Mouse (Mus musculus): ENCODE measurements around the gene Prg4.

The Prg4 gene

DNA sequence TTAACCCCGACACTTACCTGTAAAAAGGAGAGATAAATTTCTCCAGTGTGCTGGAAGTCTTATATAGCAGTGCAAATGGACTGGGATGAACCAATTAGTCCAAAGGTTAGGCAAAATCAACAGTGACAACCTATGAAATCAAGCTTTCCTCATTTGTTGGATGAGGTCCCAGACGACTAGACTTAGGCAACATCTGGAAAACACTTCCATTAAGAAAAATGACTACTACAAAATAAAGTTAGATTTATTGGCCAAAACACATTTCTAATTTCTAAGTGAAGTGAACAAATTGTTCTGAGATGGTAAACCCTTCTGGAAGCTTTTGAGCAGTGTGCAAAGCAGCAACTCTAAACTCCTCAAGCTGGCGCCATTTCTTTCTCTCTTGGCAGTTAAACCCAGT is at the start of gene Prg4:
TSS of gene Prg4 (minus strand) at position 34 of the 400 bp plus-strand sequence.
- no peak for DNase-seq (ENCODE audit: low spot score in 2 of 2)

DNA sequence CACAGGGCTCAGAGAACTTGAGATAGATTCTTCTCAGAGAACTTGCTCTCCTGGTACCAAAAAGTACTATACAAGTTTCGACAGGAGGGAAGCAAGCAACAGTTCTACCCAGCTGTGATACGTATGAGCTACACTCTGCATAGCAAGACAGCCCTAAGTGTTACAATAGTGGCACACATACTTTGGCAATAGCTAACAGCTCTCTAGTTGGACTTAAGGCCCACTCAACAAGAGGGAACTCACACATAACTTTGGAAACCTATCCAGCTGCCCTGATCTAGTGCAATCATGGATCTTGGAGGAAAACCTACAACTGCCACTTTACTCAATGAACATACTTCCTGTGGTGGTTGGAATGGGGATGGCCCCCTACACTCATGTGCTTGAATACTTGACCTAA is 47.1 kb upstream of the Prg4 start:
- no peak for DNase-seq (ENCODE audit: low spot score in 2 of 2)

DNA sequence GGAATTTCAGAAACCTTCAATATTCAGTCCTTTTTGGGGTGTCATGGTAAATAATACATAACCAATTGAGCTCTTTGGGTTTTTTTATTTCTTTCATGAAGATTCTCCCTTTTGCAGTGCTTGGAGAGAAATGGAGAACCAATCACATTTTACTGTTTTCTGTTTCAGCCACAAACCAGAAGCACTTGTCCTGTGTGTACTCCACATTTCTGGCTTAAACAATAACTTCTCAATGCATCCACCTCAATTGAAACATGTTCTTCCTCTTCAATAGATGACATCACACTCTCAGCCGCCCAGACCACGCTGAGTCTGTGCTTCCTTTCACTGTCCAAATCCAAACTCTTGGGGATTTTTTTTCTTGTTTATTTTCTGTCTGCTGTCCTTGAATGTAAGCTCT is 39.8 kb upstream of the Prg4 start:
- no peak for DNase-seq (ENCODE audit: low spot score in 2 of 2)

DNA sequence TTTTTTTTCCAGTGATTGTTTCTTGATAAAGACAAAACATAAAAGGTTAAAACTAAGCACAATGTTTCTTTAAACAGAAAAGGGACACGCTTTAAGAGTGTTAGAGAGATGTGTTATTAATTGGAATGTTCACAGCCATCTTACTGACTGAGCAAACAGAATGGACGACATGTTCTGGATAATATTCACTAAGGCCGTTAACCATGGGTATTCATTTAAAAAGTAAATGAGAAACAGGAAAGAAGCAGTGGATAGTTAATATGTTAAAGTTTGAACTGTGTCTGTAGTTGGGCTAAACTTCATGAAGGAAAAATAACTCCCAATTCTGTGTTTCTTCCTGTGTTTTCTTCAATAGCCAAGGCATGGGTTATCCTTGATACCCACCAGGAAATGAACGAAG is 37.4 kb upstream of the Prg4 start:
- DNase-seq (ENCODE audit: low spot score in 2 of 2): no peak

DNA sequence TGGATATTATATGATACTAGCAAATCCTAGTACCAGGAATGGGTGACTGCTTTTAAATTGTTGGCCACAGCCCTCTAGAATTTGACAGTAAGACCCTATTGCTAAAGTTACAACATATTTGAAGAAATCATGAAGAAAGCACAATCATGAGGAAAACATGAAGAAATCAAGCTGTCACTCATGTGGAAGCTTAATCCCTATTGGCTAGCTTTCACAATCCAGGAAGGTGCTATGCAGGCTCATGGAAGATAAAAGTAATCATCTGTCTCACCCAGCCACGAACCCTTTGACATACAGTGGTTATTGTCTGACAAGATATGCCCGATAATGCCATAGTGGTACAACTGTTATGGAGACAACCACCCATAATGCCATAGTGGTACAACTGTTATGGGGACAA is 32.2 kb upstream of the Prg4 start:
- DNase-seq (ENCODE audit: low spot score in 2 of 2): no peak

DNA sequence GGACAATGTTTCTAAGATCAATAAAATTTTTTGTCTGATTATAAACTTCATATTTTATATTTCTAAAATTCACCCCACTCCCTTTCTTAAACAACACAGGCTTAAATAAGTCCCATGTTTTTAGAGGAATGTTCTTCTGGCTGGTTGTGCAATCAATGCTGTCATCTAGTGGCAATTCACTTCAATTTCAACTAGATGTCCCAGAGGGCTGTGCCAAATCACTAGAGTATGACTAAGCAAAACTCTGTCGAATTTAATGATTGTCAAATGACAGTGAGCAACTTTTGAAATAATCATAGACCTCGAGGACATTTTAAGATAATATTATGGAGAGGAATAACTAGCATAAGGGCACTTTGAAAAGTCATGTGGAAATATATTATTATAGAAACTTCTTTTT is 31.7 kb upstream of the Prg4 start:
- peak in 1 of 2 experiments; percentile 30 for DNase-seq (ENCODE audit: low spot score in 2 of 2)

DNA sequence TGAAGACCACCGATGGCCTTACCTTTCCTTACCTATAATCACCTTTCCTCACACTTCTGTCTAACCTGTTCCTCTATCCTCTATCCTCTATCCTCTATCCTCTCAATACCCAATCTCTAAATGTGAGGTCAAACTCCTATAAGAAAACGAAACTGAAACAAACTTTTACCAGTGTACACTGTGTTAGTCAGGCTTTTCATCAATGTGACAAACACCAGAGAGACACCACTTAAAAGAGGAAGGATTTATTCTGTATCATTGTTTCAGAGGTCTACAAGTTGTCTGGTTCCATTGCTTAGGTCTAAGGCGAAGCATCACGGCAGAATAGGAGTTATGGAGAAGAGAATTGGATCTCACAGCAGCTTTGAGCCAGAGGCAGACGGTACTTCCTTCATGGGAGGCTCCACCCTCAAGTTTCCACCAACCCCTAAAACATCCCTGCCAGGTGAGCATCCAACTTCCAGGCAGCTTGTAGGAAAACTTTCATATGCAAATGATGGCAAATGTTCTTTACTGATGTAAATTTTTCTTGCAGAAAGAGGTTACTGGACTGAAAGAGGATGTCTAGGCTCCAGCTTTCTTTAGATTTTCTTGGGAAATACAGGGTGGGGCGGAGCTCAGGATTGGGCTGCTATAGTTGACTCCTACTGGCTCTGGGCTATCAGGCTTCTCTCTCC is 30.8 kb upstream of the Prg4 start:
- no peak for DNase-seq (ENCODE audit: low spot score in 2 of 2)

DNA sequence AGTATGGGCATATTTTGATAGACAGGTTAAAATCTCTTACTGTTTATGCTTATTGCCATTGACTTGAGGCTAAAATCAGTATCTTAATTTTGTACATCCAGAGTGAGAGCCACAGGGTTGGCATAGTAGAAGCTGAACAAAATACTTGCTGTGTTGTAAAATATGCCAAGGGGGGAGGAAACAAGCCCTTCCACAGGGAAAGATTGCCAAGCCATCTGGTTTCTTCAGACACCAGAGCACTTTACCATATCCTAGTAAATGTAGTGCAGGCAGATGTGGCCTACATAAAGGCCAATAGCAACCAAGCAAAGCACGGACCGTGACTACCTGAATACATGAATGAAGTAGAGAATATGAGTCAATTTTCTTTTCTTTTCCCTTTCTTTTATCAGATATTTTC is 23.2 kb upstream of the Prg4 start:
- no peak for DNase-seq (ENCODE audit: low spot score in 2 of 2)

DNA sequence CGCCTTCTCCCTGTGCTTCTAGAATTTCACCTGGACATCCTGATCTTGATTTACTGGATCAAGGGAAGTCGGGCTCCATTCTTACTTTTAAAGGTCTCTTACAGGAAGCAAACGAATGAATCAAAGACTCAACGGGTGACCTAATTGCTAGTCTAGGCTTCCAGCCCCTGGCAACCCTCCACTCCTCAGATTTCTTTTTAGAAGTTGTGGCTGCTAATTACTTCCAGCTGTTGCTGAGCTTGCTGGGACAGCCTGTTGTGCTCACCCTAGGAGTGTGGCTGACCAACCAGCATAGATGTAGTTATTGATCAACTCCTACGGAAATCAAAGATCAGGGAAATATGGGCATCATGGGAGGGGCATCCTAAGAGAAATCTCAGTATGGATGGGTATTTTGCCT is 14.7 kb upstream of the Prg4 start:
- peak; percentile 24 to 31 for DNase-seq (ENCODE audit: low spot score in 2 of 2)

DNA sequence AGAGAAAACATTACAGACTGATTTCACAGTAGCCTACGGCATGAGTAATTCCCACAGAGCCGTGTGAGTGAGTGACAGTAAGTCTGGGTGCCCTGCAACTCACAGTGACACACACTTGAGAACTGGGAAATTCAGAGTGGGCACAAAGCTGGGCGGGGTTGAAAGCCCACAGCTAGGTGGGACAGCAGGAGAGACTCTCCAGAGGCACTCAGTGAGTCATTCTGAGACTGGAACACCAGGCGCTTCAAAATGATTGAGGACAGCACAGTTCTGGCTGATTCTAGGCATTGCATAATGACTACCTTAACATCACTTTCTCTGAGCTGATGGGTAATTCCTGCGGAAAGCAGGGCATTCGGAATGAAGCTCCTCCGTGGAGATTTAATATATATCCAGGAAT is 6.6 kb upstream of the Prg4 start:
- no peak for DNase-seq (ENCODE audit: low spot score in 2 of 2)

DNA sequence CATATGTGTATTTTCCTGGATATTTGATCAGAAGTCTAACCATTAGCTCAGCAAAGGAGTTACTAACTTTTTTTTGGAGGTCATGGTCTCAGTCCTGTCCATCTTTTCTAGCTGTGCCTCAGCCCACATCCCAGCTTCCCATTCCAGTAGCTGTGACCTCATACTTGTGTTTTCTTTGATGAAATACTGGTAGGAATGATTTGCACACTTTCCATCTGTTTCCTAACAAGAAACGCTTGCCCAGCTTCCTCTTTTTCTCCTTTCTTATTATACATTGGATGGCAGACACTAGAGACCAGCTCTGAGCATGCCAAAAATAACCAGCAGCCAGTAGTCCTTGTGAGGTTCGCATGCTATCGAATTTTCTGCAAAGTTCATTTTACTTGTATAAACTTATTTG is 4.0 kb upstream of the Prg4 start:
- DNase-seq (ENCODE audit: low spot score in 2 of 2): no peak

DNA sequence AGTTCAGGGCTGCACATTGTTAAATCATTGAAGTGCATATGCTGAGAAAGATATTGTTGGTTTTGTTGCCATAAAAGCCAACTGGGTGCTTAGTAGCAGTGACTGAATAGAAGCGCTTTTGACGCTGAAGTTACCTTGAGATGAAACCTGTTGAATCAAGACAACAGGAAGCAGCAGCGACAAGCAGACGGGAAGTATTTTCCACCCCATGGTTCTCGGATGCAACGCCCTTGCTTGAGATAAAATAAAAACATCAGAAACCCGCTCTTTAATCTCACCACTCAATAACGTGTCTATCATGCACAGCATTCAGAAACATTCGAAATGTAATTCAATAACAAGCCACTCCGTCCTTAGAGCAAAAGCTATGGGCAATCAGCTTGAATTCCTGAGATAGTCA is 601 bp downstream of the Prg4 start:
- no peak for DNase-seq (ENCODE audit: low spot score in 2 of 2)

DNA sequence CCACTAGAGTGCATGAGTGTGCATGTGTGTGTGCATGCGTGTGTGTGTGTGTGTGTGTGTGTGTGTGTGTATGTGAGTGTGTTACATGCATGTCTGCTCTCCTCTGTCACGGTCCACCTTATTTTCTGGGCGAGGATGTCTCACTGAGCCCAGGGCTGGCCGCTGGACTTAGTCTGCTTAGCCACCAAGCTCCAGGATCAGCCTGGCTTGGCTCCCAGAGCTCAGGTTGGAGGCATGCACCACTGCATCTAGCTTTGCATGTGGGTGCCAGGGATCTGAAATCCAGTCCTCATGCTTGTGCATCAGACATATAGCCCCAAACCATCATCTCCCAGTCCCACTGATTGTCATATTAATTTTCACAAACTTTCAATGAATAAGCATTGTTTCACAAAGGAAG is 2.3 kb downstream of the Prg4 start:
- no peak for DNase-seq (ENCODE audit: low spot score in 2 of 2)

DNA sequence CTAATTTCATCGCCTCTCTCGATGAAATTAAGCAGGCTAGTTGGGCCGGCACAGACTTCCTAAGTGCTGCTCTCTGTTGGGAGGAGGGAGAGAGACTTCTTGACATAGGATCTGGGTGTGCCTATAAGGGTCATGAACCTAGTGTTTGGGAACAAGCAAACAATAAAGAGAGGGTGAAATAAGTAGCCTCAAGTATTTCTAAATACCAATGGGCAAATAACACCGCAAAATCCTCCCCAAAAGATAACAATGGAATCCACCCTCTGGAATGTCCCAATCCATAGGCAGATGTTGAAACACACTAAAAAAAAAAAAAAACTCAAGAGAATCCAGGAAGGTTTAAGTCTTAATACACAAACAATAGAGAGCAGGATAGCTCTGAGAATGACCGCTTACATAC is 2.9 kb downstream of the Prg4 start:
- DNase-seq (ENCODE audit: low spot score in 2 of 2): no peak

DNA sequence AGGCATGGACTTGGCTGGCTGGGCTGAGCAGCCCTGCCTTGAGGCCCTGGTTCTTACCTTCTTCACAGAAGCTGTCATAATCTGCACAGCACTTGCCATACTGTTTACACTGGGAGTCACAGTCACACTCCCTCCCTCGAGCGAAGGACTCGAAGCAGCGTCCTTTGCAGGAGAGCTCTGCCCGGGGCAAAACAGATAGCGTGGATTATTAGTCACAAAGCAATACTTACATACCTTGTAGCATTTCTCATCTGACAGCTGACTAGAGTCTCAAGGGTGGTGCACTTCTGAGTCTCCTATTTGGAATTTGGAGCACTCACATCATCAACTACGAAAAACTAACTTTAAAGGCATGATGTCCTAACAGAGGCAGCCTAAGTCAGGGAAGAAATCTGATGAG is 5.4 kb downstream of the Prg4 start:
- no peak for DNase-seq (ENCODE audit: low spot score in 2 of 2)

DNA sequence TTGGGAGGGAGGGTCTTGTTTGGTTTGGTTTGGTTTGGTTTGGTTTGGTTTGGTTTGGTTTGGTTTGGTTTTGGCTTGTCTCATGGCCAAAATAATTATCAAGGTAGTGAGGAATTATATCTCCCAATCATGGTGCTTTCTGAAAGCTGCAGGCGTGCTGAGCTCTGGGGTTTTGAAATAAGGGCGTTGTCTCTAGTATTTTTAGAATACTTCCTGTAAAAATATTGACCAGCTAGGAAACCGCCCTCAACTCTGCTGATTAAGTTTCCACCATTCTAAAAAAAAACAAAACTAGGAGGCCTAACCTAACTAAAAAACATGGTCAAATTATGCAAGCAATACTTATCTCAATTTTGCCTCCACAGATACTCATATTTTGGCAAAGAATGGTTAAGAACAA is 6.4 kb downstream of the Prg4 start:
- no peak for DNase-seq (ENCODE audit: low spot score in 2 of 2)

DNA sequence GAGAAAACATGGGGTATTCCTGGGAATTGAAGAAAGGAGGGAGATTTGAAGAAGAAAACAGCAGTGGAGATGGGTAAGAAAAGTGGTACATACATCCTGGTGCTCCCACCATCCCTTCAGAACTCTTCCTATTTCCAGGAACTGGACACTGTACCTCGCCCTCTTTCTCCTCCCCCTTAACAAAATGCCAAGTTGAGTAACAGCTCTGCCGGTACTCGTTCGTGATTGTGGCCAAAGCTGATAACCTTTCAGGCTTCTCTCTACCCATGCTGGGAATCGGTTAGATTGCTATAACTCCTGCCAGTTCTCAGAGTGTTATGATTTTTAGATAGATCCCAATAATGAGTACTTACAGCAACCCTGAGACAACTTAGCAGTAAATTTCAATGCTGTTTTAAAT is 7.0 kb downstream of the Prg4 start:
- DNase-seq (ENCODE audit: low spot score in 2 of 2): no peak

DNA sequence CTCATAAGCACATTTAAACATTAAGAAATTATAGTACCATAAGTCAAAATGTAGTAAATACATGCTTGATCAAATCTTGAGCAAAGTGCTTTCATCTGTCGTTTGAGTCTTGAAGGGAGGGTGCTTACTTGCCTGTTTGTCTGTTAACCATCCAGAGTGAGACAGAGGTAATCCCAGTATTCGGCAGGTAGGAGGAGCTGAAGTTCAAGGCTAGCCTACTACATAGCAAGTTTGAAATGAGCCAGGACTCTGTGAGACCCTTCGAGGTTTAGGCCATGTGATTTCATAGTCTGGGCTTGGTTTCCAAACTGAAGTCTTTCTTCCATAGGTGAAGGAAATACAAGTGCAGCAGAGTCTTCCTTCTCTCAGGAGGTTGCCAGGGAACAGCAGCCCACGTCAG is 24.2 kb downstream of the Prg4 start:
- DNase-seq (ENCODE audit: low spot score in 2 of 2): no peak

DNA sequence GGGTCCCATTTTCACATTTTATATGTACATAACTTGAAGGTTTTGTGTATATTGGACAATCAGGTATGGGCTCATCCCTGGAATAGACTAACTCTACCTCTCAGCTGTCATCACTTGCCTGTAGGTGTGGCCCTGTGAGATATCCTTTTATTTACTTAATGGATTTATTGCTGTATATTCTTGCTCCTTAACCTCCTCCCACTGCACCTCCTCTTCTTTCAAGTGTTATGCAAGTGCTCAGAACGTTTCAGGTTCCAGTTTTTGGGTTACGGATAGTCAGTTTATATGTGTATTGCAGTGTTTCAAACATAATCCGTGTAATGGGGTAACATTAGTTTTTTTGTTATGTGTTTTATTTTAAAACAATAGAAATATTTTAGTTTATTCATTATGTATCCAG is 27.3 kb downstream of the Prg4 start:
- no peak for DNase-seq (ENCODE audit: low spot score in 2 of 2)

DNA sequence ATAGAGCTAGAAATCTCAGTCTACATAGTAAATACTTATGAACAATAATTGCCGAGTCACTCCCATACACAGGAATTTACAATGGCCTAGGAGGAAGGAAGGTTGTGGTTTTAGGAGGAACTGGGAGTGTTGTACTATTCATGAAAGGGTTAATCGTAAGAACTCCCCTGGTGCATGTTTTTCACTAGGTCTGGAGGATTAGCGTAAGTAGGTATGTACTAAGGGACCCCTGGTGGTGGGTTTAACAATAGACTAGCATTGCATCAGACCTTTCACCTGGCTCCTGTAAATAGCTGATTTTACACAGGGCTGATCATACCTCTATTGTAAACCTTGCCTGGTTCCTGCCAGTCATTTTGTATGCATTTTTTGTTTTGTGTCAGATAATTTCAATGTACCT is 39.7 kb downstream of the Prg4 start:
- DNase-seq (ENCODE audit: low spot score in 2 of 2): no peak

DNA sequence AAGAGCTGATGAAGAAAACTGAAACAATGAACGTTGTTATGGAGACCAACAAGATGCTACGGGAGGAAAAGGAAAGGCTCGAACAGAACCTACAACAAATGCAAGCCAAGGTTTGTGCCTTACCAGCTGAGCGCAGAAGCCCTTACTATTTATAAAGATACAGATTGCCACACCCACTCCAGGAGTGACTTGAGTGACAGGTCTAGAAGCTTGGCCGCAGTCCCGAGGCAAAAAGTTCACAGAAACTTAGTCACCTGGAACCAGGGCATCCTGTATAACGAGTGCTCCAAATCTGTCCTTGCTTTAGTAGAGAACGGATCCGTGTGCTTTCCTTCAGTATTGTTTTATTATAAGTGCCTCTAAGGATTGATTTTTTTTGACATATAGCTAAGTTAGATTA is 40.3 kb downstream of the Prg4 start:
- DNase-seq (ENCODE audit: low spot score in 2 of 2): no peak

DNA sequence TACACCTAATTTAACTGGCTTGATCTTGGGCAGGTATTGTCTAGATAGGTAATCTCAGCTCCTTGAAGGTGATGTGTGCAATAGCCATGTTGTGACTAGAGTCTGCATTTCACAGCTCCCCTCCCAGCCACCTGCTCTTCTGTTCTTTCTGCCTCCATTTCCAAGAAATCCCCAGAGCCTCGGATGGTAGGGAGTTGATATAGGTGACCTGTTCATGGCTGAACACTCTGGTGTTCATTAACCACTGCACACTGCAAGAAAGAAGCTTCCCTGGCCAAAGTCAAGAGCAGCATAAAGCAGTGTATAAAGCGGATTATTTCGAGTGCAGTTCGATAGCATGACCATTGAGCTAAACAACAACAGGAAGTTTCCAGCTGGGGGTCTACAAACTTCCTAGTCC is 47.5 kb downstream of the Prg4 start:
- DNase-seq (ENCODE audit: low spot score in 2 of 2): no peak

DNA sequence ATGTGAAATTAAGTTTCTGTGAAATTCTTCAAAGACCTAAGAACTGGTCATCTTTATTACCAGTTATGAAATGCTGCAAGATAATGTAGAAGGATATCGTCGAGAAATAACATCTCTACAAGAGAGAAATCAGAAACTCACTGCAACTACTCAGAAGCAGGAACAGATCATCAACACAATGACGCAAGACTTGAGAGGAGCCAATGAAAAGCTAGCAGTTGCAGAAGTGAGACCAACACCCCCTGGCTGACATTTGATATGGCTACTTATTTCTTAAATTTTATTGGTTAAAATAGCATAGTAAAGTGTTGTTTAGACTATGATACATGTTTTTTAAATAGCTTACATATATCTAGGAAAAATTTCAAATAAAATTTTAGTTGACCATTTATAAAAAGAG is 50.0 kb downstream of the Prg4 start:
- DNase-seq (ENCODE audit: low spot score in 2 of 2): no peak

DNA sequence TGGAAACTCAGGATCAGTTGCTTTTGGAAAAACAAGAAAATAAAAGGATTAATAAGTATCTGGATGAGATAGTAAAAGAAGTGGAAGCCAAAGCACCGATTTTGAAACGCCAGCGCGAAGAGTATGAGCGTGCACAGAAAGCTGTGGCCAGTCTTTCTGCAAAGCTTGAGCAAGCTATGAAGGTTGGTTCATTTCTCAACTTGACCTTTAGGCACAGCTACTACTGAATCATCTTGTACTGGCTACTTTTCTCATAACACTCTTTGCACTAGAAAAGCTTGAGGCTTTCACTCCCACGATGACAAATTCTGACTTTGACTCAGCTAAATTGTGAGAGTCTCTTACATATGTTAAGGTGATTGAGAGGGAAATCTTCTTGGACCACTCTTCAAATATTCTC is 56.0 kb downstream of the Prg4 start:
- no peak for DNase-seq (ENCODE audit: low spot score in 2 of 2)

DNA sequence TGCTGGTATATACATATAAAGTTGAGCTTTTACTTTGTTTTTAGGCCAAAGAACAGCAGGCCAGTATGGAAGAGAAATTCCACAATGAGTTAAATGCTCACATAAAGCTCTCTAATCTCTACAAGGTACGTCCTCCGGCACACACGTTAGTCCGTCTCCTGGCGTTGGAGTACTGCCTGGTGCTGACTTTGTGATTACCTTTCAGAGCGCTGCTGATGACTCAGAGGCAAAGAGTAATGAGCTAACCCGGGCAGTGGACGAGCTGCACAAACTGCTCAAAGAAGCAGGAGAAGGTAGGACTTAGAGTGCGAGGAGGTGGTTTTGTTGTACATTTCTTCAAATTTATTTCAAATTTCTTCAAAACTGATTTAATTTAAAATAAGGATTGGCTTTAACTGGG is 58.7 kb downstream of the Prg4 start:
- no peak for DNase-seq (ENCODE audit: low spot score in 2 of 2)

All from right cerebral cortex, postnatal 10 days (tissue).